Mouse (Mus musculus) heart, postnatal 0 days (tissue): ENCODE results near the gene Optc.

Experiments
- CTCF ChIP-seq: IDR thresholded peaks from 2 replicates; pipeline ENCODE4 v1.5.1; 2016; ENCODE audit warnings: antibody characterized with exemption, control low read depth, low read depth
- EP300 ChIP-seq: IDR thresholded peaks from 2 replicates; pipeline ENCODE4 v1.6.1; 2016; ENCODE audit warnings: antibody characterized with exemption, low read depth

DNA sequence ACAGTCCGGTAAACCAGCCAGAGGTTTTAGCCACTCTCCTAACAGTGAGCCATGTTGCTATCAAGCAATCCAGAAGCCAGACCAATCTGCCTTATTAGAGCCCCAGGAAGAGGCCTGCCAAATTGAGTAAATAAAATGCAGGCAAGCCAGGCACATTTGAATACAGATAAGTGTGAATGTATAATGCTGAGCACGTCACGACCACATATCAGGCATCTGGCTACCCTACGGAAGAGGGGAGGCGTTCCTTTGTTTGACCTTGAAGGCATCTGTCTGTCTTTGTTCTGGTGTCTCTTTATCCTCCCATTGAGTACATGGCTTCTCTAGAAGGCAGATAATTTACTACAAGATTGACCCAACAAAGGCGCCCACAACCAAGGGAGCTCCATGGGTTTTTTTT lies 48.5 kb downstream of the Optc start:
- TF ChIP-seq CTCF (no peak), EP300 (no peak)
